Mouse (Mus musculus): ENCODE measurements around the gene Pgf. TPM values are rescaled to one million over a fixed set of nuclear protein-coding genes. Genes with fewer than 3 reads are reported as not detected.
A peak's percentile ranks its signal among the peaks of the same experiment; 100 is the strongest.

Pgf gene
- polyA plus RNA-seq, 2 experiments, result 10.3 to 14.6 TPM

- H3K27ac ChIP-seq (replicated peaks; ENCODE audit: low read depth, low read length), result no peak overlapping the region
Observed at GRCm38 (mm10) chr12:85123645-85124044, 53.9 kb downstream of the Pgf start.

DNA sequence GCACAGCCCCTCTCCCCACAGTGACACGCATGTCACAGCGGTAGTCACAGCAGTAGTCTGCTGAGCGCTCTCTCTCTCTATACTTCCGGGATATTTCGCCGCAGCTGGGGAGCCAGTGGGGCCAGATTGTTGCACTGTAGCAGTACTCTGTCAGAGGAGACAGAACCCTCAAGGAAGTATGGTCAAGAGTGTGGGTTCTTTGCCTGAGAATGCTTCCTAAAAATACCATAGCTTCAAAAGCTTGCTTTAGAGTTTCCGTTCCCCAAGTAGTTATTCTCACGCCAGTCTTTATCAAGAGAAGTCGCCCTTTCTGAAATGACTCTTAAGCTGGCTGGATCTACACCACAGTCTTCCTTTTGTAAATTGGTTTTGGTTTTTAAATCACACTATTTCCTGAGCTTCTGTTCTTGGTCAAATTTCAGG lies 54.5 kb downstream of the Pgf start:
- Histone ChIP-seq H3K9ac (ENCODE audit: low read depth, low read length, severe bottlenecking) (no peak overlapping the region), H3K27ac (replicated peaks; ENCODE audit: low read depth, low read length) (no peak overlapping the region), H3K4me3 (replicated peaks; ENCODE audit: low read length) (no peak overlapping the region), H3K4me1 (ENCODE audit: control insufficient read depth, insufficient read depth, low read length) (no peaks in the 10 kb centered on the region), H3K36me3 (ENCODE audit: control insufficient read depth, insufficient read depth, low read length) (peaks cover 87% of the 10 kb centered on the region), H3K9me3 (ENCODE audit: control insufficient read depth, low read length) (no peaks in the 10 kb centered on the region), H3K27me3 (ENCODE audit: control insufficient read depth, insufficient read depth, low read length) (no peaks in the 10 kb centered on the region), H3K4me2 (replicated peaks; ENCODE audit: low read depth, low read length, severe bottlenecking) (no peak overlapping the region)
- ATAC-seq (ENCODE audit: low FRiP score, low read depth), result no peak
- TF ChIP-seq POLR2A (IDR thresholded peaks at IDR 0.05; ENCODE audit: borderline replicate concordance, extremely low read depth, insufficient read depth, insufficient read length), result no peak
- WGBS, result 97% methylated on average over 9 of the region's 9 CpGs
- no peak for DNase-seq (ENCODE audit: low spot score)

More at GRCm38 (mm10) chr12:85123645-85124044, 53.9 kb downstream of the Pgf start:
- Histone ChIP-seq H3K36me3 (ENCODE audit: control insufficient read depth, insufficient read depth, low read length) (peaks cover 87% of the 10 kb centered on the region), H3K9me3 (ENCODE audit: control insufficient read depth, low read length) (no peaks in the 10 kb centered on the region), H3K4me3 (replicated peaks; ENCODE audit: low read length) (no peak overlapping the region), H3K27me3 (ENCODE audit: control insufficient read depth, insufficient read depth, low read length) (no peaks in the 10 kb centered on the region), H3K9ac (ENCODE audit: low read depth, low read length, severe bottlenecking) (no peak overlapping the region), H3K4me1 (ENCODE audit: control insufficient read depth, insufficient read depth, low read length) (no peaks in the 10 kb centered on the region), H3K4me2 (replicated peaks; ENCODE audit: low read depth, low read length, severe bottlenecking) (no peak overlapping the region)
- TF ChIP-seq POLR2A (IDR thresholded peaks at IDR 0.05; ENCODE audit: borderline replicate concordance, extremely low read depth, insufficient read depth, insufficient read length), result no peak
- WGBS, result 94% methylated on average over 11 of the region's 11 CpGs
- DNase-seq (ENCODE audit: low spot score) (no peak), ATAC-seq (ENCODE audit: low FRiP score, low read depth) (no peak)

DNA sequence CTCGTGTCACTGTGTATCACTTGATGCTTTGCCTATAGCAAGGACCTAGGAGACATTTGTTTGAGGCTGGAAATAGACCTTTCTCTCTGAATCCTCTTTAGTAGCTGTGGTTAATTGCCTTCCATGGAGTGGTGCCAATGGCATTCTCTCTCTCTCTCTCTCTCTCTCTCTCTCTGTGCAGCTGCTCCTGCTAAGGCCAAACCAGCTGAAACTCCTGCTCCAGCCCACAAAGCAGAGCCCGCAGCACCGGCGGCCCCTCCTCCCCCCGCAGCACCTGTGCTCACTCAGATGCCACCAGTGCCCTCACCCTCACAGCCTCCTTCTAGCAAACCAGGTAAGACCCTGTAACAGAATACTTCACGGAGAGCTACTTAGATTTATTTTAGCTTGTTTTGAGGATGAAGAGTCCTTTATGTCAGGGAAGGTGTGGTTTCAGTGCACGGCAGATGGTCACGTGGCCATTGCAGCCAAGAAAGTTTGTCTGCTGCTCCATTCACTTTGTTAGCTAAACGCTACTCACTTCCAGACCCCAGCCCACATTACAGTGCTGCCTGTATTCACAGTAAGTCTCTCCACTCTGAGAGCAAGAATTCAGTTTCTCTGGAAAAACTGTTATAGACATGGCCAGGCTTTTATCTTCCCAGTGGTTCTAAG lies 55.7 kb downstream of the Pgf start:
- peak; percentile 46 for DNase-seq (ENCODE audit: low spot score)
- H3K9me3 ChIP-seq (ENCODE audit: control insufficient read depth, low read length), result no peaks in the 10 kb centered on the region
- WGBS, result 84% methylated on average over 9 of the region's 9 CpGs

More for the DNA sequence above, 55.7 kb downstream of the Pgf start:
- Histone ChIP-seq H3K27me3 (ENCODE audit: control insufficient read depth, insufficient read depth, low read length) (no peaks in the 10 kb centered on the region), H3K27ac (replicated peaks; ENCODE audit: low read depth, low read length) (no peak overlapping the region), H3K4me2 (replicated peaks; ENCODE audit: low read depth, low read length, severe bottlenecking) (no peak overlapping the region), H3K9ac (ENCODE audit: low read depth, low read length, severe bottlenecking) (no peak overlapping the region), H3K36me3 (ENCODE audit: control insufficient read depth, insufficient read depth, low read length) (peaks cover 80% of the 10 kb centered on the region), H3K4me1 (ENCODE audit: control insufficient read depth, insufficient read depth, low read length) (no peaks in the 10 kb centered on the region), H3K4me3 (replicated peaks; ENCODE audit: low read length) (no peak overlapping the region)
- no peak for TF ChIP-seq POLR2A (IDR thresholded peaks at IDR 0.05; ENCODE audit: borderline replicate concordance, extremely low read depth, insufficient read depth, insufficient read length)
- no peak for ATAC-seq (ENCODE audit: low FRiP score, low read depth)

Other genes starting within 250 kb of the Pgf start
- 78.9 and 132 TPM in 2 replicates for gene Fcf1, start 206.9 kb downstream of the Pgf start, polyA plus RNA-seq (2012; rRNA removed)
- gene Fcf1, start 206.9 kb downstream of the Pgf start, polyA plus RNA-seq (2014; fragmentation: Nextera tagmentation; extraction: Ambion mirVana), result 138 and 141 TPM in 2 replicates
- gene Arel1, start 206.9 kb downstream of the Pgf start, polyA plus RNA-seq (2012; rRNA removed), result 24.5 and 28.9 TPM in 2 replicates
- gene Arel1, start 206.9 kb downstream of the Pgf start, polyA plus RNA-seq (2014; fragmentation: Nextera tagmentation; extraction: Ambion mirVana), result 13.9 and 16.6 TPM in 2 replicates
- 47.5 and 50.9 TPM in 2 replicates for gene Ylpm1, start 181.5 kb downstream of the Pgf start, polyA plus RNA-seq (2012; rRNA removed)
- gene Ylpm1, start 181.5 kb downstream of the Pgf start, polyA plus RNA-seq (2014; fragmentation: Nextera tagmentation; extraction: Ambion mirVana), result 38.5 and 40.9 TPM in 2 replicates
- 2.4 and 2.5 TPM in 2 replicates for gene Prox2, start 67.0 kb downstream of the Pgf start, polyA plus RNA-seq (2012; rRNA removed)
- gene Prox2, start 67.0 kb downstream of the Pgf start, polyA plus RNA-seq (2014; fragmentation: Nextera tagmentation; extraction: Ambion mirVana), result 3.2 and 3.9 TPM in 2 replicates
- gene Dlst, start 67.0 kb downstream of the Pgf start, polyA plus RNA-seq (2012; rRNA removed), result 155 and 168 TPM in 2 replicates
- 95.7 and 99.0 TPM in 2 replicates for gene Dlst, start 67.0 kb downstream of the Pgf start, polyA plus RNA-seq (2014; fragmentation: Nextera tagmentation; extraction: Ambion mirVana)
- gene Rps6kl1, start 26.5 kb downstream of the Pgf start, polyA plus RNA-seq (2012; rRNA removed), result 0.37 and 0.43 TPM in 2 replicates
- gene Rps6kl1, start 26.5 kb downstream of the Pgf start, polyA plus RNA-seq (2014; fragmentation: Nextera tagmentation; extraction: Ambion mirVana), result 0.39 and 0.50 TPM in 2 replicates
- gene Eif2b2, start 41.7 kb upstream of the Pgf start, polyA plus RNA-seq (2012; rRNA removed), result 109 and 128 TPM in 2 replicates
- 78.2 and 79.6 TPM in 2 replicates for gene Eif2b2, start 41.7 kb upstream of the Pgf start, polyA plus RNA-seq (2014; fragmentation: Nextera tagmentation; extraction: Ambion mirVana)
- gene Mlh3, start 92.8 kb upstream of the Pgf start, polyA plus RNA-seq (2012; rRNA removed), result 11.3 and 12.3 TPM in 2 replicates
- 8.6 and 9.3 TPM in 2 replicates for gene Mlh3, start 92.8 kb upstream of the Pgf start, polyA plus RNA-seq (2014; fragmentation: Nextera tagmentation; extraction: Ambion mirVana)
- 20.2 and 32.3 TPM in 2 replicates for gene Acyp1, start 110.6 kb upstream of the Pgf start, polyA plus RNA-seq (2012; rRNA removed)
- 40.6 and 45.3 TPM in 2 replicates for gene Acyp1, start 110.6 kb upstream of the Pgf start, polyA plus RNA-seq (2014; fragmentation: Nextera tagmentation; extraction: Ambion mirVana)
- 0.65 and 0.75 TPM in 2 replicates for gene Zc2hc1c, start 110.8 kb upstream of the Pgf start, polyA plus RNA-seq (2012; rRNA removed)
- 1.5 and 1.6 TPM in 2 replicates for gene Zc2hc1c, start 110.8 kb upstream of the Pgf start, polyA plus RNA-seq (2014; fragmentation: Nextera tagmentation; extraction: Ambion mirVana)
- gene Nek9, start 161.6 kb upstream of the Pgf start, polyA plus RNA-seq (2012; rRNA removed), result 47.4 and 49.0 TPM in 2 replicates
- 22.0 and 22.2 TPM in 2 replicates for gene Nek9, start 161.6 kb upstream of the Pgf start, polyA plus RNA-seq (2014; fragmentation: Nextera tagmentation; extraction: Ambion mirVana)
- 213 and 222 TPM in 2 replicates for gene Tmed10, start 197.1 kb upstream of the Pgf start, polyA plus RNA-seq (2012; rRNA removed)
- 394 and 398 TPM in 2 replicates for gene Tmed10, start 197.1 kb upstream of the Pgf start, polyA plus RNA-seq (2014; fragmentation: Nextera tagmentation; extraction: Ambion mirVana)